Mouse (Mus musculus): ENCODE data around the gene Ube2g1.

DNA sequence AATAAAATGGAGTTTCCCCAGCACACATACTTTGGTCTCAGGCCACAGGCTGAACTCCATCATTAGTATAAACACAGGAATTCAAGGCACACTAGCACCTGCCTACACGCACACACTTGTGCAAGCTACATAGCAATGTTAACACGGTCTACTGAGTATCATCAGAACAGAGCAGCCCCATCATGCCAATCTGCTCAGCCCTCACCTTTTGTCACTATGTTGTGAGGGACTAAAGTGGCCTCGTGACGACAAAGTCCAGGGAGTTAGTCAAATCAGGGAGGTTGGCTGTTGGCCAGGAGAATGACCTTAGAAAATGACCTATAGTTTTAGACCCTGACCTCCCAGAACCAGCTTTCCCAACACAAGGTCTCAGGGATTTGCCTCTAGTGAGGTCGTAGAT lies 48.9 kb upstream of the Ube2g1 start:
- TF ChIP-seq MYOG (IDR thresholded peaks at IDR 0.05; ENCODE audit: control insufficient read depth, extremely low read depth, insufficient read length) (no peak), CTCF (IDR thresholded peaks at IDR 0.05; ENCODE audit: control insufficient read depth, insufficient read depth, insufficient read length) (no peak), MAX (IDR thresholded peaks at IDR 0.05) (no peak), USF1 (IDR thresholded peaks at IDR 0.05; ENCODE audit: low read depth) (no peak), CEBPB (IDR thresholded peaks at IDR 0.05; ENCODE audit: low read depth) (no peak), MYOD1 (IDR thresholded peaks at IDR 0.05; ENCODE audit: control insufficient read depth, insufficient read length, low read depth) (no peak), FOSL1 (IDR thresholded peaks at IDR 0.05; ENCODE audit: insufficient read depth, low read length, poor library complexity, severe bottlenecking) (no peak)
